Mouse (Mus musculus) lung, embryonic 14.5 days (tissue): ENCODE results near the gene Ticam1. TPM values are rescaled to one million over a fixed set of nuclear protein-coding genes. Genes with fewer than 3 reads are reported as not detected.

Experiments used
- ATAC-seq: fragments of 200-750 bp; cut with Nextera tagmentation; 2 replicates; pipeline ENCODE4 v1.8.0; 2017; ENCODE audit warnings: mild to moderate bottlenecking, moderate TSS enrichment, moderate library complexity; ENCODE audit not compliant: insufficient read depth
- DNase-seq: peaks from one replicate; pipeline ENCODE4 v3.0.0-alpha.2; 2015
- H3K27ac ChIP-seq: fragments of 300-500 bp; sonication (generic); 2 replicates; pipeline ENCODE4 v1.5.1; 2014; ENCODE audit warnings: low read depth, mild to moderate bottlenecking, moderate library complexity
- H3K27me3 ChIP-seq: fragments of 300-500 bp; sonication (generic); 2 replicates; pipeline ENCODE4 v1.6.1; 2014; ENCODE audit warnings: low read length, control low read depth; ENCODE audit not compliant: insufficient read depth
- H3K36me3 ChIP-seq: fragments of 300-500 bp; sonication (generic); 2 replicates; pipeline ENCODE4 v1.6.1; 2014; ENCODE audit warnings: control low read depth; ENCODE audit not compliant: insufficient read depth
- H3K4me1 ChIP-seq: fragments of 300-500 bp; sonication (generic); 2 replicates; pipeline ENCODE4 v1.6.1; 2014; ENCODE audit warnings: antibody characterized with exemption, control low read depth; ENCODE audit not compliant: insufficient read depth
- H3K4me2 ChIP-seq: fragments of 300-500 bp; sonication (generic); 2 replicates; pipeline ENCODE4 v1.6.1; 2014; ENCODE audit warnings: mild to moderate bottlenecking
- H3K4me3 ChIP-seq: fragments of 300-500 bp; sonication (generic); 2 replicates; pipeline ENCODE4 v1.5.1; 2014; ENCODE audit warnings: low read depth, low read length
- H3K9ac ChIP-seq: fragments of 300-500 bp; sonication (generic); 2 replicates; pipeline ENCODE4 v1.6.1; 2014
- H3K9me3 ChIP-seq: fragments of 300-500 bp; sonication (generic); 2 replicates; pipeline ENCODE4 v1.6.1; 2016; ENCODE audit warnings: low read depth, low read length, control low read depth
- CTCF ChIP-seq: IDR thresholded peaks from 2 replicates; pipeline ENCODE4 v1.5.1; 2016; ENCODE audit warnings: antibody characterized with exemption, low read depth
- WGBS: fragments of 180-500 bp; shearing (Covaris S2); extraction: QIAGEN DNeasy Blood & Tissue Kit; methylation state at CpG from one replicate; pipeline ENCODE4 v1.1.7; 2014; 5-methylcytosine and 5-hydroxymethylcytosine counted together
- polyA plus RNA-seq: library from polyadenylated mRNA; unstranded; fragments of >200 nt; fragmentation: Nextera tagmentation; extraction: Ambion mirVana; gene quantifications from 2 replicates; pipeline ENCODE4 v1.2.1, GENCODE M21; 2014

Gene Ticam1
- polyA plus RNA-seq, 1 experiment from 2014 or later, result 4.9 TPM

- Histone ChIP-seq H3K4me2 (peak overlapping the region; percentile 99), H3K36me3 (peaks cover 51% of the 10 kb centered on the region), H3K4me3 (peak overlapping the region; percentile 84), H3K9ac (peak overlapping the region; percentile 86), H3K27me3 (no peaks in the 10 kb centered on the region), H3K9me3 (no peaks in the 10 kb centered on the region), H3K27ac (peak overlapping the region; percentile 63), H3K4me1 (peaks cover 16% of the 10 kb centered on the region; the same call in 1 of the 2 replicates)
- DNase-seq (peak; percentile 31), ATAC-seq (no peak)
- TF ChIP-seq CTCF, result no peak
- WGBS, result 14% methylated on average over 9 of the region's 9 CpGs
Measured at GRCm38 (mm10) chr17:56305156-56305555, 28.6 kb upstream of the Ticam1 start.

- H3K4me1 ChIP-seq, result peaks cover 16% of the 10 kb centered on the region; the same call in 1 of the 2 replicates
- WGBS, result 4% methylated on average over 11 of the region's 11 CpGs
Measured at GRCm38 (mm10) chr17:56304718-56305117, 28.1 kb upstream of the Ticam1 start.

GRCm38 (mm10) chr17:56303847-56304586 is 27.4 kb upstream of the Ticam1 start:
- H3K36me3 ChIP-seq, result peaks cover 40% of the 10 kb centered on the region
- DNase-seq (peak; percentile 99), ATAC-seq (peak; percentile 83)
- H3K4me2 ChIP-seq, result peak overlapping the region; percentile 99
- H3K27ac ChIP-seq, result peak overlapping the region; percentile 97
- peak overlapping the region; percentile 84 for H3K4me3 ChIP-seq
- H3K27me3 ChIP-seq, result no peaks in the 10 kb centered on the region
- under 1% methylated on average over 68 of the region's 68 CpGs for WGBS
- H3K9ac ChIP-seq, result peak overlapping the region; percentile 86
- no peak for TF ChIP-seq CTCF
- H3K9me3 ChIP-seq, result no peaks in the 10 kb centered on the region
- H3K4me1 ChIP-seq, result peaks cover 16% of the 10 kb centered on the region; the same call in 1 of the 2 replicates

More at GRCm38 (mm10) chr17:56304718-56305117, 28.1 kb upstream of the Ticam1 start:
- H3K36me3 ChIP-seq, result peaks cover 47% of the 10 kb centered on the region
- peak overlapping the region; percentile 84 for H3K4me3 ChIP-seq
- TF ChIP-seq CTCF, result no peak
- peak overlapping the region; percentile 63 for H3K27ac ChIP-seq
- H3K9me3 ChIP-seq, result no peaks in the 10 kb centered on the region
- DNase-seq (no peak), ATAC-seq (no peak)
- H3K4me2 ChIP-seq, result peak overlapping the region; percentile 99
- peak overlapping the region; percentile 86 for H3K9ac ChIP-seq
- no peaks in the 10 kb centered on the region for H3K27me3 ChIP-seq

GRCm38 (mm10) chr17:56303160-56303846 is 26.7 kb upstream of the Ticam1 start, which contains the start of gene Uhrf1:
Gene Uhrf1 (plus strand): TSS chr17:56303321.
- Histone ChIP-seq H3K9ac (peak within 1 kb of the TSS; percentile 86), H3K36me3 (peaks cover 35% of the 10 kb centered on the region), H3K4me1 (peaks cover 14% of the 10 kb centered on the region; the same call in 1 of the 2 replicates), H3K4me3 (peak within 1 kb of the TSS; percentile 84), H3K9me3 (no peaks in the 10 kb centered on the region), H3K27me3 (no peaks in the 10 kb centered on the region), H3K27ac (peak within 1 kb of the TSS; percentile 97), H3K4me2 (peak within 1 kb of the TSS; percentile 99)
- ATAC-seq (peak; percentile 86), DNase-seq (peak; percentile 98)
- TF ChIP-seq CTCF, result no peak
- 0% methylated on average over 43 of the region's 43 CpGs for WGBS

- ATAC-seq, result peak; percentile 48
- Histone ChIP-seq H3K27me3 (no peaks in the 10 kb centered on the region), H3K9ac (peak overlapping the region; percentile 86), H3K9me3 (no peaks in the 10 kb centered on the region), H3K36me3 (peaks cover 26% of the 10 kb centered on the region), H3K4me3 (peak overlapping the region; percentile 84), H3K4me1 (peaks cover 13% of the 10 kb centered on the region; the same call in 1 of the 2 replicates), H3K4me2 (peak overlapping the region; percentile 99), H3K27ac (peak overlapping the region; percentile 97)
- DNase-seq, result peak; percentile 56
- WGBS, result 26% methylated on average over 13 of the region's 13 CpGs
- TF ChIP-seq CTCF, result no peak
Measured at GRCm38 (mm10) chr17:56302363-56302996, 25.9 kb upstream of the Ticam1 start.

- TF ChIP-seq CTCF, result no peak
- H3K36me3 ChIP-seq, result peaks cover 3% of the 10 kb centered on the region; the same call in 1 of the 2 replicates
- no peaks in the 10 kb centered on the region for H3K9me3 ChIP-seq
- ATAC-seq (no peak), DNase-seq (no peak)
- H3K4me3 ChIP-seq, result no peak within 1 kb of the TSS
- H3K27ac ChIP-seq, result no peak within 1 kb of the TSS
- peaks cover 11% of the 10 kb centered on the region; the same call in 1 of the 2 replicates for H3K4me1 ChIP-seq
- WGBS, result 89% methylated on average over 9 of the region's 9 CpGs
- no peaks in the 10 kb centered on the region for H3K27me3 ChIP-seq
- no peak within 1 kb of the TSS for H3K9ac ChIP-seq
- H3K4me2 ChIP-seq, result no peak within 1 kb of the TSS
Measured at GRCm38 (mm10) chr17:56300186-56300585, 23.6 kb upstream of the Ticam1 start, which contains the start of gene Arrdc5. Gene Arrdc5 (minus strand): TSS chr17:56300286.
